Mouse (Mus musculus) kidney, postnatal 14 days (tissue): ENCODE measurements around the gene Mtmr11.
A peak's percentile ranks its signal among the peaks of the same experiment; 100 is the strongest.

Experiments used
- DNase-seq: peaks from one replicate; pipeline ENCODE4 v3.0.0; 2022; ENCODE audit warnings: mixed read lengths

Gene Mtmr11

DNA sequence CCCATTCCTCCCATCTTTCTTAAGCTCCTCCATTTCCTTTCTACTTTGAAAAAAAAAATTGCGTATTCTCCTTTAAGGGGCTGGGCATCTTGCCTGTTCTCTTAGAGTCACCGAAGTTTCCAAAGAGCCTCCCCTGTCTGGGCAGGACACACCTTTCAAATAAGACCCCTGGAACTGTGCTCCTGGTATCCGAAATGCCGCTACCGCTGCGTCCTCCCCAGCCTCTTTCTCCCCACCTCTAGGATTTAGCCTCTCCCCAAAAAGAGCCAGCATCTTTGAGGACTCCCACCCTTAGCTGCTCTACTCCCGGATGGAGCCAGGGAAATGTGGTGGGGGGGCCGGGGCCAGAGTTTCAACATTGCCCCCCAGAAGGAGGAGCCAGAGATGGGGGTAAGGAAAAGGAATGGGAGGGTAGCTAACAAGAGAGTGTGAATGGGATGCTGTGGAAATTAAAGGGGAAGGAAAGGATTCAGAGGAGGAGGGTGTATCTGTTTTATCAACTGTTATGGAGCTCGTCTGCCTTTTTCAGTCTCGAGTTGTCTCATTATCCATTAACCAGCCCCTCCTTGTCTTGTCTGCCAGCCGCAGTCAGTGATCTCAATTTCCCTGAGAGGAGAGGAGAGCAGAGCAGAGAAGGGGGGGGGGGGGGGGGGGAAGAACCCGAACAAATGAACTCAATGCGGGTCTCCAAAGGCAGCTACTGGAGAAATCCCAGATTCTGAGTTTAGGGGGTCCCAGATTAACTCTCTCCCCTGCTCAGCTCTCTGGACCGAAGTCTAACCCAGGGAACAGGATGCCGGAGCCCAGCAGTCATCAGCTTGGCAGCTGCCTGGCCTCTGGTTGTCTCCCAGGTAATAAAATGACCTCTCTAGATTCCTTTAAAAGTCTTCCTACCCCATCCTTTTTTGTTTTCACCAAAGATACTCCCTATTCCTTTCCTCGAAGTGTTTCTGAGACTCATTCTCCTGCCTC lies at the start of gene Mtmr11:
TSS of gene Mtmr11 (plus strand) at position 136 of the 972 bp plus-strand sequence.
- DNase-seq: peak; percentile 61

DNA sequence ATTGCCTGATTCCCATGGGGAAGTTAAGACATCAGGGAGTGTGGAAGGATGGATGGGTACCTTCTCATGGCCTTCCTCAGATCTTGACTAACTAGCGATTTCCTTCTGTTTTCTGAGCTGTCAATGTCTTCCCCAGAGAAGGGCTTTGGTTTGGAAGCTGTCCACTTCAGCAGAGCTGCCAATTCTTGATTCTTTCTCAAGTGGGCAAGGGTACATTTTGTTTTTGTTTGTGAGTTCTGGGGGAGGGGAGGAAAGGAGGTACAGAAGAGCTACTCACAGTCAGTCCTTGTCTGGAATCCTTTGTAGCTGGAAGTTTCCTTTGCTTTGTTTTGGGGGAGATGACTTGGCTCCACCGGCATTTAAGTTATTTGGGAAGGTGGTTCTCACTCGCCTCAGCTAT lies 48.6 kb upstream of the Mtmr11 start:
- DNase-seq: peak; percentile 11

DNA sequence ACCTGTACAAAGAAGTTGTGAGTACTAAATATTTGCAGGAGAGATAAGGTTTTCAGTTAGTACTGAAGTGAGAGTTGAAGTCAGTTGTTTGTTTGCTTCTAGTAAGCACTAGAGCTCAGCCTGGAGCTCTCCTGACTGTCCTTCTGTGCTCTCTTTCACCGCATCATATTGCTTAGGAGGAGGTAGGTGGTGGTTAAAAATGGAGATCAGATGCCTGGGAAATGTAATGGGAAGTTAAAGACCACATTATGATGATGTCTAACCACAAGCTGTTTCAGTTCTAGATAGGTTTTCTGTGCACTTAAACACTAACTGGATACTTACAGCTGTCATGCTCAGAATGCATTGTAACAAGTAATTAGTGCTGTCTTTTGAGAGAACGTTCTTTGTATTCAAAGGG lies 43.7 kb upstream of the Mtmr11 start:
- DNase-seq: no peak

DNA sequence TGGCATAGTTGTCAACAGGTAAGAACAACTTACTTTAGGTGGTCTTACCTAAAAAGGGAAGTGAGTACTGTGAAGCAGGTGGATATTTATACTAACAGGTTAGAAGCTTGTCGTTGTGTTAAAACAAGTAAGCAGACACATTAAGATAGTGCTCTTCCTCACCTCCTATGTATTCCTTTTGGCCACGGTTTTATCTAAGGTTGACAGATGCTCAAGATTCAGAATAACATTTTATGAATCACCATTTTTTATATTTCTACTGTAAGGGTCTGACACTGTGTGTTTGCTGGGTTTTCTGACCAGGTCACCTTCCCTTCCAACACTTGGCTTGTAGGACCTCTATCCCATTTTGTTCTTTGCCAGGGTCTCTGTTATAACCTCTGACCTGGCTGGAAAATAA lies 43.1 kb upstream of the Mtmr11 start:
- no peak for DNase-seq

DNA sequence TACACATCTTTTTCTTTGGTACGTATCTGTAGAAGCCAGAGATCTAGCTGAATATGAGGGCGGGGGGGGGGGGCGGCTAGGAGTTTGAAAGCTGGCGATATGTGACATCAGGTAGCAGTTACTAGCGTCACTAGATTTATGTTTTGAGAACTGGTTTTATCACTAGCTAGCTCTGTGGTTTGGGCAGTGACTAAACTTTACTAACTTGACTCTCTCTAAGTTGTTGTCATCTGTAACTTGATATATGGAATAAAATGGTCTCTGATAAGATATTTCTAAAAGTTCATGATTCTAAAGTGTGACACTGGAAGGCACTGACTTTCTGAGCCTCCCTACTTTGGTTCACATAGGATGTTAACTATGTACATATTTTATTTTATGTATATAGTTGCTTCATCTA lies 37.6 kb upstream of the Mtmr11 start:
- DNase-seq: no peak

DNA sequence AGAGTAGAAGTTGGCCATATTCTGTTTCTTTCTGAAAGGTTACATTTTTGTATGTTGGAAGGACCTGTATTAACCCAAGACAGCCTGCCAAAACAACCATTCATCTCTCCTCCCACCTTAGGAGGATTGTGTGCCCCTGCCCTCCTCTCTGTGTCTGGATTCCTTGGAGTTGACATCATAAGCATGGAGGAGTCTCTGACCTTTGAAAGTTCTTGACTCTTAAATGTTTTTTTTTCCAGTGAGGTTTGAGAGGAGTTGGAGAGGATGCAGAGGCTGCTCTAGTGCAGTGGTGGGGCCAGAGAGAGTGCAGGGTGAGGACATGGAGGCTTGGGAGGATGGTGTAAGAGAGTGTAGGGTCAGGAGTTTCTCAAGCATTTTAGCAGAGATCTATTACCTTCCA lies 33.7 kb upstream of the Mtmr11 start:
- DNase-seq: peak; percentile 9

DNA sequence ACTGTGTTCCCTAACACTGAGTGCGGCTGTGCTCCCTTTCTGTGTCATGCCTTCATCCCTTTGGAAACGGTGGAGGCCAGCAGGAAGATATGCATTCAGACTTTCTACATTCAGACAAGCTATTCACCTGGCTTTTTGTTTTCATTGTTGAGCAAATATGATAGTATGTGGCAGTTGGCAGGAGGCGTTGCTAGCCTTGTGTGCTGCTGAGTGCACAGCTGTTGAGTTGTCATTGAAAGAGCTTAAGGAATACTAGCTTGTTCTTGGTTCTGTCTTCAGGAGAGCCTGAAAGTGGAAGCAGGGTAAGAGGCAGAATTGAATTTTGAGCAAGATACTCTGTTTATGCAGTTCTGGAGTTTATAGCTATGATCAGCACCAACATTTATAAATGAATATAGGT lies 29.3 kb upstream of the Mtmr11 start:
- no peak for DNase-seq

DNA sequence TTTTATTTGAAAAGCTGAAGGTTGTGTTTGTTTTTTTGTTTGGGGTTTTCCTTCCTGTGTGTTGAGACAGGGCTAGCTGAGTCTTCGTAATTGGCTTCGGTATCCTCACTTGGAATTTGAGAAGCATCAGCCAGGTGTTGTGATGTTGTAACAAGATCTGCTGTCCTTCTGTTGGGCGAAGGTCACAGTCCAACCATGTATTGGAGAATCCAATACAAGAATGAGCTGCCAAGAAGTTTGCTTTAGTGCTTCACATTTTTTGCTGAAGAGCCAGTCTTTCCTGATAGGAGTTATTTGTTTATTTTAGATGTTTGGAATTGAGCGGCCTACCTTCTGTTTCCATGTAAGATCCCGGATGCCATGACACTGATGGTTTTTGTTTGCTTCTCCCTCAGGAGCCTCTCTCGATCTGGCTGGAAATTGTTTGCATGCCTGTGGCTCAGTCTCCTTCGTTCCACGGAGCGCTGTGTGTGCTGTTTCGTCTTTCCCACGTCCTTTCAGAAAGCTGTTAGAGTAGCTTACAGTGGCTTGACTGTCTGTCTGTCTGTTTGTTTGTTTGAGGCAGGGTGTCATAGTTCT lies 28.4 kb upstream of the Mtmr11 start:
- DNase-seq: peak; percentile 34

DNA sequence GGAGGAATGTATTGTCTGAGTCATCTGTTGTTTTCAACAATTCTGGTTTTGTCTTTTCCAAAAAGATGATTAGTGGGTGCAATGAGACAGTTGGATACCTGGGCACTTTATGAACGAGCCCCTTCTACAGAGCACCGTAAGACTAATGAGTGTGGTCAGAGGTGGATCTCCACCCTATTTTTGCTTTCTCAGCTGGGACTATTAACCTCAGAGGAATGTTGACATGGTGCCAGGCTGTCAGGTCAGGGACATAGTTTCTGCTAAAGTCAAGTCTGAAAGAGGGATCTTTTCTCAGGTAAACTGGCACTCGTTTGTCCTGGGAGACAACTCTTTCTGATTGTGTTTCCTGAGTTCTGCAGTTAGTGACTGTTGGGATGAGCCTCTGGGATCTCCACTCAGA lies 26.8 kb upstream of the Mtmr11 start:
- DNase-seq: peak; percentile 79

DNA sequence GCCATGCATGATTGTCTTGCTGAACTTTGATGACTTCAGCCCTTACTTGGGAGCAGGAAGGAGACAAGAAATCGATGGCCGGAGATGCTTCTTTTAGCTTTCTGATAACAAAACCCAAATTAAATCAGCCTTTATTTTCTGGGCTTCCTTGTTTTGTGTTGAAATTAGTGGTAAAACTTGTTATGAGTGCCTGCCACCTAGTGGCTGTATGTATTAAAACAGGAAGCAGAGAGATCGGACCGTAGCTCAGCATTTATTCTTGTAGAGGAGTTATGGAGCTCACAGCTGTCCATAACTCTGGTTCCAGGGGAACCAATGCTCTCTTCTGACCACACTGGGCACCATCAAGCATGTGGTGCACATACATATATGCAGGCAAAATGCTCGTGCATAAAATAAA lies 13.9 kb upstream of the Mtmr11 start:
- DNase-seq: peak; percentile 78

DNA sequence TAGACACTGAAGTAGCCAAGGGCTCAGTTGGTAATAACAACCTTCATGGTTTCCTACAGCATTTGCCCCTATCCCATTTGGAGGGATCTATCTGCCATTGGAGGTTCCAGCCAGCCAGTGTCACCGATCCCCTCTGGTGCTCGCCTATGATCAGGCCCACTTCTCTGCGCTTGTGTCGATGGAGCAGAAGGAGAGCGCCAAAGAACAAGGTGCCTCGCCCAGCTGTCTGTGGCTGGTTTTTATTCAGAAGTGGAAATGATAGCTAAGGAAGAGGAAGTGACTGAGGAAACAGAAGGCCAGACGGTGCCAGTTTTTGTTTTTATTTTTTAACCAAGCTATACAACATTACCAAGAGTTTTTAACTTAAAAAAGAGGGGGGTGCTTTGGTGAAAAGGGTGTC lies 10.0 kb upstream of the Mtmr11 start:
- DNase-seq: no peak

DNA sequence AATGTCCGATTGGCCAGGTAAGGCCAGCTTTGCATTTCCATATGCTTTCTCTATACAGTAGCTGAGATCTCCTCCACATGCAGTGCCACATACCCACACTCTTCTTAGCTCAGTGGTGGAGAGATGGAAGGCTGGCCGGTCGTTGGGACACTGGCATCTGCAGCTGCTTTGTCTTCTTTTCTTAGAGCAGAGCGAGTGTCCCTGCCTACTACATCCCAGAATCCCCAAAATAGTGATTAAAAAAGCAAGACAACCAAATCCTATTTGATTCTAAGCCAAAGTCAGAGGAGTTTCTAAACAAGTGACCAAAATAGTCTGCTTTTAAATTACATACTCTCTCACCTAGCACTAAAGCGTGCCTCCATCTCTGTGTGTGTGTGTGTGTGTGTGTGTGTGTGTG lies 9.2 kb upstream of the Mtmr11 start:
- no peak for DNase-seq

DNA sequence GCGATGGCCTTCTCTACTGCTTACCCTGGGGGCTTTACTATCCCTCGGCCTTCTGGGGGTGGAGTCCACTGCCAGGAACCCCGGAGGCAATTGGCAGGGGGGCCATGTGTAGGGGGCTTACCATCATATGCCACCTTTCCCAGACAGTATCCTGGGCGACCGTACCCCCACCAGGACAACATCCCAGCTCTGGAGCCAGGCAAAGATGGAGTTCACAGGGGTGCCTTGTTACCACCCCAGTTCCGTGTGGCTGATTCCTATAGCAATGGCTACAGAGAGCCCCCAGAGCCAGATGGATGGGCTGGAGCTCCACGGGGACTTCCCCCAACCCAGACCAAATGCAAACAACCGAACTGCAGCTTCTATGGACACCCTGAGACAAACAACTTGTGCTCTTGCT lies 6.3 kb upstream of the Mtmr11 start:
- no peak for DNase-seq

DNA sequence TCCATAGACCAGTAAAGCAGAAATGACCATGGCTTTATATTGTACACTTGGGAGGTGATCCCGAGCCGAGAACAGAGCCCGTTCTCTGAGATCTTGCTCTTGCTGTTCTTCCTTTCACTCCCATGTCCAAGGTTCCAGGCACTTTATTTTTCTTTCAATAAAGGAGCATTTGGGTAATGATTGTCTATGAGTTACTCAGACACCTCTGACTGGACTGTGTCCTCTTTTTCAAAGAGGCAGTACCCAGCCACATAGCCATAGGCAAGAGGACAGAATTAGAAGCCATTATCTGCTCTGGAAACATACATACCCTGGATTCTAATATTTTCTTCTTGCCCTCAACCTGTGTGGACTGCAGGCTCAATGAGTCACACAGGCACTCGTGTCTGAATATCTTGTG lies 2.0 kb upstream of the Mtmr11 start:
- peak; percentile 28 for DNase-seq

DNA sequence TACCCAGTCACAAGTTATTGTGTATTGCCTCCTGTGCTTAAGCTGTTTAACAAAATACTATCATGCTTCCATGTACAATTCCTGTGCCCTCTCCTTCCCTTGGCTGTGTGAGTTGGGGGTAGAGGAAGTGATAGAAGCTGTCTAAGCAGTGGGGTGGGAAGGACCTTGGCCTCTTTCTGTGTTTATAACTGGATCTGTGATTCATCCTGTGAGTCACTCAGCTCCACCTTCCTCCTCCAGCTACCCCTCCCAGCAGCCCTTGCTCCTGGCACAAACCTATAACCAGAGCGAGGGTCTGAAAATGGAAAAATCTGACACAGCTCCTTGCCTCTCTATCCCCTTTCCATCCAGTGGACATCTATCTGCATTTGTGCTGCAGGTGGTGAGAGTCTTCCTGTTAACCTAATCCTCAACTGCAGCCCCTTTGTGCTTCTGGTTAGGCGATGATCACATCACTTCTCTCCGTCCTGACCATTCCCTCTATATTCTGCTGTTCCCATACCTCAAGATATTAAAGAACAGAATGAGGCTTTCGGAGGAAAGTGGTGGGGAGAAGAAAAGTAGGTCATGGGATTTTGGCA lies 1.5 kb upstream of the Mtmr11 start:
- peak; percentile 73 for DNase-seq

DNA sequence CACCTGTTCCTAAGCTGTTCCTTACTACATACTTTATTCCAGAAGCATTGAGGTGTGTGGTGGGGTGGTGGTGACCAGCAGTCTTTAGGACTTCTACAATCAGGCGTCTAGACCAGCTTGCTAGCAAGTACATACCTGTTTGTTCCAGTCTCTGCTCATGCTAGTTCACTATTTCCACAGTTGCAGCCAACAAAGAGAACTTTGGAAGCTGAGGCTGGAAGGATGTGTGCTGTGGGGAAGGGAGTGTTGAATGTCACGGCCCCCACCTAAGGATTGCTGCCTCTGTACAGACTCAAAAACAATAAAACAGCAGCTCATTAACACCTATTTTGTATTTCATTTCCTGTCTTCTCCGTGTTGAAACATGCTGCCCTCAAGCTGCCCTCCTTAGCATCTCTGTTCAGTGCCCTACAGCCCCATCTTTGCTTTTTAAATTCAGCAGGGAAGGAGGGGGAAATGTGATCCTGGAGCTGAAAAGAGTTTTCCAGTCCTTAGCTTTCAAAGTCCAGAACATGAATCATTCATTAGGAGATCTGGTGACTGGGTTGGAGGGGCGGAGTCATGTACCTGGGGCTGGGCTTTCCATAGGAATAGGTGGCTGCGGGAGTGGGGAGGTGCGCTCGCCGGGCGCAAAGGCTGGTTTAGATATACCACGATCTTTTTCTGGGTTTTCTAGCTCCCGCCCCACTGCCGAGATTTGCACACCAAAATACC lies 844 bp upstream of the Mtmr11 start:
- DNase-seq: peak; percentile 87

DNA sequence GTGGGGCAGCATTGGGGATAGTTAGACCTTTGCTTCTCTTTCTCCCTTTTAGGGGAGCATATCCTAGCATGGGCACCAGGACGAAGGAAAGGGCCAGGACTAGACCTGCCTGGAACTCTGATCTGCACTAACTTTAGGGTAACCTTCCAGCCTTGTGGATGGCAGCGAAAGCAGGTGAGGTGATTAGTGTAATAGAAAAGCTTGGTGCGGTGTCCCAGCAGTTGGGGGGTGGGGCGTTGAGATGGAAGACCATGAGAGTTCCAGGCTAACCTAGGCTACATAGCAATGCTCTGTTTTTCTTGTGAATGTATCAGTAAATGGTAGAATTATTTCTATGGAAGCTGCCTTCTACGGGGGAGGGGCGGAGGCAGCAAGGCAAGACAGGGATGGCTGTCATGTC lies 1.2 kb downstream of the Mtmr11 start:
- DNase-seq: no peak

DNA sequence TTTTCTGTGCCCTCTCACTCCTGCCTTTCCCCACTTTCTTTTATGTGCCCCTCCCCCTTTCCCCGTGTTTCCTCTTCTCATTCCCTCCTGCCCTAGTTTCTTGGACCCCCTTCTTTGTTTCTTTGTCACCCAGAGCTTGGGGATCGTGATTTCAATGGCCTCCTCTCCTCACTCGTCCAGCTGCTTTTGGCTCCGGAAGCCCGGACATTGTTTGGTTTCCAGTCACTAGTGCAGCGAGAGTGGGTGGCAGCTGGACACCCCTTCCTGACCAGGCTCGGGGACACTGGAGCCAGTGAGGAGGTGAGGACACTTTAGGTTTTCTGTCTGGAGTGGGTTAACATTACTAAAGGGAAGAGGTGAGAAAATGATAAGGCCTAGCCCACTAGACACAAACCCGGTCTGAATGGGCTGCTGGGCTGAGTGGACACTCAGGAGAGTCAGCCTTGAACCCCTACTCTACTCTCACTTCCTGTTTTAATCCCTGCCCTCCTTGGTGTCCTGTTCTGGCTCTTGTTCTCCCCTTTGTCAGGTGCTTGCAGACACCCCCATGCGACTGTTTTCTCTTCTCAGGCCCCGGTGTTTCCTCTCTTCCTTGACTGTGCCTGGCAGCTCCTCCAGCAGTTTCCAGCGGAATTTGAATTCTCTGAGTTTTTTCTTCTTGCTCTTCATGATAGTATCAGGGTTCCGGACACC lies 6.8 kb downstream of the Mtmr11 start:
- DNase-seq: no peak

DNA sequence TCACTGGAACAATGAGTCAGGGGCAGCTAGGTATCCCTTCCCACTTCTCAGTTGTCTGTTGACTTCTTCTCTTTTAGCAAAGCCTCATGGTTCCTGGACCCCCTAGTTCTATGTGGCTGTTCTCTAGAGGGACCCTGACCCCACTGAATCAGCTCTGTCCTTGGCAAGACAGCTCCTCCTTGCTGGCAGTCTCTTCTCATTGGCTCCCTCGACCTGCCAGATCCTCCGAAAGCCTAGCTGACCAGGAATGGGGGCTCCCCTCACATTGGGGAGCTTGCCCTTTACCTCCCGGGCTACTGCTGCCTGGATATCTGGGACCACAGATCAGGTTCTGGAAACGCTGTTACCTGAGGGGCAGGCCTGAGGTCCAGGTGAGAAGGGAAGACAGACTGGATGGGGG lies 8.5 kb downstream of the Mtmr11 start:
- no peak for DNase-seq

DNA sequence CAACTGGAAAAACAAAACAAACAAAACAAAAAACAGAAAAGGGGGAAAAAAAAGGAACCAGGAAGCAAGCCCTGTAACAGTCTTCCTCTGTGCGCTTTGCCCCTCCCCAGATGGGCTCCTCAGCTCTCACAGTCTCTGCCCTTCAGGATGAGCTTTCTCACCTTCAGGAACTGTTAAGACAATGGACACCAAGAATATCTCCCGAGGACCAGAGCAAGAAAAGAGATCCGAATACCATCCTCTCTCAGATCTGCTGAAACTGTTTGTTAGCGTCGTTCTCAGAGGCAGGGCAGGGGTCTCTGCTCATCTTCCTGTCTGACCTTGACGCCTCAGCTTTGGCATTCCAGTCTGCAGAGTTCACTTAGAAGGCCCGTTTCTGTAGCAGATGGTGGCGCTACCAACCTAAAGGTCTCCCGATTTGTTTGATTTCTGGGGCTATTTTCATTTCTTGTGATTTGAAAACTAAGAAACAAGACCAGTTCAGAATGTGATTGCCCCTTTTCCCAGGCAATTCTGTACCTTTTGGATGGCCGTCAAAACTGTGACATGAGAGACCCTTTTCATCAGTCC lies 9.3 kb downstream of the Mtmr11 start:
- DNase-seq: no peak

DNA sequence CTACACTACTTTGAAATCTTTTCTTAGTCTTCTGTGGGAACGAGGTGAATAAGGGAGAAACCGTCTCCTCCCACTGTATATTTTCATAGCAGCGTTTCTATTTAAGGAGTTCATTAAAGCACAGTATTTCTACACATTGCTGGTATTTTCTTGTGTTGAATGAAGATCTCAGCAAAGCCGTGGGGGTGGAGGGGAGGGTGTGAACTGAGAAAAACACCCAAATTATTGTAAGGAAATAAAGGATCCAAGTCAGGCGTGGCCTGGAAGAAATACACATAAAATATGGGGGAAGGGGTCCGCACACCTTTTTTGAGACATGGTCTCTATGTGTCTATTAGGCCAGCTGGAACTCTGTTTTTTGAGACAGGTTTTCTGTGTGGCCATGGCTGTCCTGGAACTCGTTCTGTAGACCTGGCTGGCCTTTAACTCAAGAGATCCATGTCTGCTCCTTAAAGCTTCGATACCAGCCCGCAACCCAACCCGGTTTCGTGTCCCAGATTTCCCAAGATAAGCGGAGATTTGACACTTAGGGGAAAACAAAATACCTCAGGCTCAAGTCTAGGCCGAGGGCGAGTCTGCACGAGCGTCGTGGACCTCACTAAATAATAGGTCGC lies 9.9 kb downstream of the Mtmr11 start:
- DNase-seq: no peak
